Mouse (Mus musculus) bone marrow macrophage, adult 2 months (primary cell): ENCODE data around the gene Sppl3. TPM values are rescaled to one million over a fixed set of nuclear protein-coding genes. Genes with fewer than 3 reads are reported as not detected.

Source experiments
- H3K27ac ChIP-seq: 2 replicates; pipeline ENCODE4 v1.5.1; 2012; ENCODE audit warnings: low read depth, low read length; ENCODE audit not compliant: insufficient read depth
- H3K4me1 ChIP-seq: 2 replicates; pipeline ENCODE4 v1.6.1; 2012; ENCODE audit warnings: low read length; ENCODE audit not compliant: control insufficient read depth, insufficient read depth
- H3K4me3 ChIP-seq: 2 replicates; pipeline ENCODE4 v1.5.1; 2012; ENCODE audit warnings: mild to moderate bottlenecking, low read length, moderate library complexity; ENCODE audit not compliant: insufficient read depth
- CTCF ChIP-seq: IDR thresholded peaks from 2 replicates; pipeline ENCODE4 v1.5.1; 2012; ENCODE audit warnings: low read depth, mild to moderate bottlenecking, low read length, moderate library complexity
- POLR2A ChIP-seq: IDR thresholded peaks from 2 replicates; pipeline ENCODE4 v1.6.1; 2012; ENCODE audit warnings: mild to moderate bottlenecking, low read depth, low read length, borderline replicate concordance
- polyA plus RNA-seq: library from polyadenylated mRNA; stranded (reverse); fragments of >200 nt; gene quantifications from 2 replicates; pipeline ENCODE4 v1.2.4, GENCODE M21; 2012; ENCODE audit not compliant: missing spikeins, insufficient read depth, insufficient read length

Sppl3 gene
- polyA plus RNA-seq, 1 experiment: 65.2 TPM

- TF ChIP-seq CTCF: no peak
- no peak within 1 kb of the TSS for H3K4me3 ChIP-seq
- no peak within 1 kb of the TSS for H3K27ac ChIP-seq
- H3K4me1 ChIP-seq: no peaks in the 10 kb centered on the region; the same call in 1 of the 2 replicates
Measured at GRCm38 (mm10) chr5:114970824-114971227, 40.1 kb upstream of the Sppl3 start, which contains the start of gene Hnf1a. Gene Hnf1a, minus strand, starts transcription at chr5:114971094.

- Histone ChIP-seq H3K27ac (no peak overlapping the region), H3K4me1 (no peaks in the 10 kb centered on the region), H3K4me3 (no peak overlapping the region)
- no peak for TF ChIP-seq CTCF
- TF ChIP-seq POLR2A: no peak
Measured at GRCm38 (mm10) chr5:114972201-114972600, 38.7 kb upstream of the Sppl3 start.

DNA sequence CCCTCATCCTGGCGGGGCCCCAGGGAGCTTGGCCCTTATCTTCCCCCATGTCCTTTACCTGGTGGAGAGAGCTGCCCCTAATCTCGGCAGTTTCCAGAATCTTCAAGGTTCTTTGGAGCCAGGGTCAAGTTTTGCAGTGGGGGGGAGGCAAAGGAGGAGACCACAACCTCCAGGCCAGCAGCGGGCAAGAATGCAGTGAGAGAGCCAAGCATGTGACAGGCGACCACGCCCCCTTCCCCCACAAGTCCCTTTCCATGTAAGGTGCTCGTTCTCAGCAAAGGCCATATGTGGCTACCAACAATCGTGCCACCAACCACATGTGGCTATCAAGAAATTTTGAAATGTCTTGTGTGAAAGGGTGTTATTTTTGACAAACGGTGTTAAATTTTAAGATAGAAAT is 37.8 kb upstream of the Sppl3 start:
- H3K4me1 ChIP-seq: no peaks in the 10 kb centered on the region
- TF ChIP-seq CTCF: no peak
- TF ChIP-seq POLR2A: no peak
- H3K27ac ChIP-seq: no peak overlapping the region
- H3K4me3 ChIP-seq: no peak overlapping the region

GRCm38 (mm10) chr5:114976935-114977334 is 34.0 kb upstream of the Sppl3 start:
- H3K27ac ChIP-seq: no peak overlapping the region
- H3K4me1 ChIP-seq: no peaks in the 10 kb centered on the region

DNA sequence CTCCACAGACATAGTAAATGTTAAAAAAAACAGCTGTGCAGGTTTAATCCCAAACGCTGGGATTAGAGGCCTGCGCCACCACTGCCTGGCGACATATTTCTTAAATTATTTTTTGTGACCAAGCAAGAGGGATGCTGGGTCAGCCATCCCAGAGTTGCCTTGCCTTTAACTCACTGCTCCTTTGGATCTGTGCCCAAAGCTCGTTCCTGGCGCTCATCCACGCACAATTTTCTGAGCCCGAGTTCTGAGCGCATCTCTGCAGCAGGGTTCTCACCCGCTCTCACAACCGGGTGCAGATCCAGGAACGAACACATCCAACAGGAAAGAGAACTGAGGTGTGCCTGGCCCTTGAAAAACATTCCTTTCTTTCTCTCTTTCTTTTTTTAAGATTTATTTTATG is 32.5 kb upstream of the Sppl3 start:
- TF ChIP-seq POLR2A (no peak), CTCF (no peak)
- no peaks in the 10 kb centered on the region for H3K4me1 ChIP-seq
- no peak overlapping the region for H3K27ac ChIP-seq
- H3K4me3 ChIP-seq: no peak overlapping the region

More at GRCm38 (mm10) chr5:114976935-114977334, 34.0 kb upstream of the Sppl3 start:
- no peak overlapping the region for H3K4me3 ChIP-seq
- no peak for TF ChIP-seq POLR2A
- no peak for TF ChIP-seq CTCF

- no peak overlapping the region for H3K27ac ChIP-seq
- TF ChIP-seq POLR2A (no peak), CTCF (no peak; the same call in 1 of the 2 replicates)
- peak overlapping the region; percentile 53 for H3K4me3 ChIP-seq
- no peaks in the 10 kb centered on the region for H3K4me1 ChIP-seq
Measured at GRCm38 (mm10) chr5:114978888-114979249, 32.1 kb upstream of the Sppl3 start.

GRCm38 (mm10) chr5:114979250-114980121 is 31.5 kb upstream of the Sppl3 start:
- TF ChIP-seq CTCF (peak; percentile 41), POLR2A (no peak)
- H3K27ac ChIP-seq: no peak overlapping the region
- no peaks in the 10 kb centered on the region for H3K4me1 ChIP-seq
- H3K4me3 ChIP-seq: peak overlapping the region; percentile 53

- Histone ChIP-seq H3K4me1 (no peaks in the 10 kb centered on the region), H3K4me3 (no peak overlapping the region; the same call in 1 of the 2 replicates), H3K27ac (no peak overlapping the region)
- no peak for TF ChIP-seq CTCF
Measured at GRCm38 (mm10) chr5:114980122-114980748, 30.7 kb upstream of the Sppl3 start.

DNA sequence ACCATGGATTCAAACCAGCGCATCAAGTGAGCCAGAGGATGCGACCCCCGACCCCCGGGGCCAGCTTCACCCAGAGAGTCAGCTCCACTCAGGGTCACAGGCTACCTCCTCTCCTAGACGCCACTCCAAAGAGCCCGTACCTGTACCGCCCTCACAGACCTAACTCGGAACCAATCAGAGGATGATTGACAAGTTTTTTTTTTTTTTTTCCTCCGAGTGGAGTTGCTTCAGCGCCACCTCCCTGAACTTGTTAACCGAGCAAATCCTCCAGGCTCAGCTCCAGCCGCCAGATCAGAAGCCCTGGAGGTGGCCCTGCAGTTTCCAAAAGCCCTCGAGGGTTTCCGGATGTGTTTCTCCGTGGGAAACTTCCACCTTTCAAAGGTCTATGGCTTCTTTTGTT is 28.9 kb upstream of the Sppl3 start:
- H3K4me1 ChIP-seq: no peaks in the 10 kb centered on the region
- no peak overlapping the region for H3K4me3 ChIP-seq
- H3K27ac ChIP-seq: no peak overlapping the region
- TF ChIP-seq POLR2A (no peak), CTCF (no peak)

- no peak overlapping the region for H3K27ac ChIP-seq
- no peaks in the 10 kb centered on the region for H3K4me1 ChIP-seq
- H3K4me3 ChIP-seq: no peak overlapping the region
Measured at GRCm38 (mm10) chr5:114985074-114985473, 25.9 kb upstream of the Sppl3 start.

More at GRCm38 (mm10) chr5:114985074-114985473, 25.9 kb upstream of the Sppl3 start:
- TF ChIP-seq CTCF (no peak), POLR2A (no peak)
